Mouse (Mus musculus) spleen, adult 18-20 months (tissue): Measurements from ENCODE around the gene Gm20219.

Experiments
- DNase-seq, 2 experiments: peaks; one replicate each; pipeline ENCODE4 v3.0.0; 2022; ENCODE audit warnings: mixed read lengths in 2 of 2

Gm20219 gene

DNA sequence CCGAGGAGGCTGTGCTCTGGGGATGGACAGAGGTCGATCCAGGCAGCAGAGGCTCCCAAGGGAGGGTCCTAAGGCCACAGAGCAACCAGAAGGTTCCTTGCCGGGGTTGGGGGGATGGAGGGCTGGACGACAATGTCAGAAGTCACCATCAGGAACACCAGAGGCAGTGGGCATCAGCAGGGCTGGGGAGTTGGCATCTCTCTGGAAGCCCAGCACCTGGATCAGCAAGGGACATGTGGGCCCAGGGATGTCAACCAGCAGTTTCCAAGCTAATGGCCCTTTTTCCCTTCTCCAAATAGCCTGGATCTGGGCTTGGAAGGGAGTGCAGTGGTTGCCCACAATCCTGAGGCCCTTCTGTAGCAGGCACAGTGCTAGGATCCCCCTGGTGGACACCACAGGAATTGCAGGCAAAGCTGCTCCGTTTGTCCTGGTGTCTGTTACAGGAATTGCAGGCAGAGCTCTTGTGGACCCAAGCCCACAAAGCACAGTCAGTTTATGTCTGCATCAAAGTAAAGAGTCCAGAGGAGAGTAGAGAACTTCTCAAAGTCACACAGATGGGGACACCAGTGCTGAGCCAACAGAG lies 1.3 kb downstream of the Gm20219 start:
- DNase-seq: peak; percentile 52 to 72

DNA sequence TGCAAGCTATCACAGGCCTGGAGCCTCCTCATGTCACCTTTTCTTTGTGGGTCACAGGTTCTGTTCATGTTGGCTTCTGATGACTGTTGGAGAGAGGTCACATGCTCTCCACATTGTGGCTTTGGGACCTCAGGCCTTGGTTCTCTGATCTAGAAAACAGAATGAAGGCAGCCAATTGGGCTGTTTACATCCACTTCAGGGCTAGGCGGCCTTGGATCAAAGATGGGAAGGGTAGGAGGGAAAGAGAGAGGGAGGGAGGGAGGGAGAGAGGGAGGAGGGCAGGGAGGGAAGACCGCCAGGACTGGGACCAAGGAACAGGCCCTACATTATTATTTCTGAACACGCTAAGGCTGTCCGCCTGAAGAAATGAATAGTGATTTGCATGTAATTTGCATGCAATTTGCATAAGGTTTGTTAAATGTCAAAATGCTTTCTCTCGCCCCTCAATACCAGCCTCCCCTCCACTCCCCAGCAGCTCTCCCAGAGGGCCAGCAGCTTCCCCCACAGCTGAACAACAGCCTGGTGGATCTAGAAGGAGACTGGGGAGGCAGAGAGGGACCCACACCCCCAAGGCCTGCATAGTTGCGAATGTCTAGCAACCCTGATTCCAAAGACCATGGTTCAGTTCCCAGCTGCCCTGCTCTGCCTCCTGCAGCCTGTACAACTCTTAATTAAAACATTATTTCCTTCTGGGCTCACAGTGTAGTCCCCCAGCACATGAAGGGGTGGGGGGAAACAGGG lies 2.2 kb downstream of the Gm20219 start:
- no peak for DNase-seq

DNA sequence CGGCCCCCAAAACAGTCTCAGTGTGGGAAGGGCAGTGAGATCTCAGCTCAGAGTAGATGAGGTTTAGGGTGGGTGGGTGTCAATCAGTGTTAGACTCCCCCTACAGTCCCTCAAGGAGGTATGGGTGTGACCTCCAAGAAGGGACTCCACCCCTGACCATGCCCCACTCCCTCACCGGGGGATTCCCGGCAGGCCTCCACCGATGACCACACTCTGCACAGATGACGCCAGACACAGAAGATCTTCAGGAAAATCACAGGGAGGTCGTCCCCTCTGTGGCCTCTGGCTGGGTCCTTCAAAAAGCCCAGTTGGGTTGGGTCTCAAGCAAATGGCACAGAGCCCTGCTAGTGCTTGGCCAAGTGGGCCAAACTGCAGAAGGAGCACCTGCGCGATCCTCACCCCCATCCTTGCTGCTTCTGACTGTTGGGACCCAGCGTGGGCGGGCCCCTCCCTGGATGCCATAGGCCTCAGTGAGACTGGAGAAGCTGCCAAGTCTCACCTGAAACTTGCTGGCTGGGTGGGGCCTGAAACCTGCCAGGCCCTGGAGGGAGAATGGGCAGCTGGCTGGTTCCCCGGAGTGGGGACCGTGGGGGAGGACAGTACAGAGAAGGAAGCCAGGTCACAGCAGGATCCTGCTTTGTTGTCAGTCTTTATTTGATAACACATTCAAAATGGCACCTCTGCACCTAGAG lies 3.3 kb downstream of the Gm20219 start:
- DNase-seq: no peak

DNA sequence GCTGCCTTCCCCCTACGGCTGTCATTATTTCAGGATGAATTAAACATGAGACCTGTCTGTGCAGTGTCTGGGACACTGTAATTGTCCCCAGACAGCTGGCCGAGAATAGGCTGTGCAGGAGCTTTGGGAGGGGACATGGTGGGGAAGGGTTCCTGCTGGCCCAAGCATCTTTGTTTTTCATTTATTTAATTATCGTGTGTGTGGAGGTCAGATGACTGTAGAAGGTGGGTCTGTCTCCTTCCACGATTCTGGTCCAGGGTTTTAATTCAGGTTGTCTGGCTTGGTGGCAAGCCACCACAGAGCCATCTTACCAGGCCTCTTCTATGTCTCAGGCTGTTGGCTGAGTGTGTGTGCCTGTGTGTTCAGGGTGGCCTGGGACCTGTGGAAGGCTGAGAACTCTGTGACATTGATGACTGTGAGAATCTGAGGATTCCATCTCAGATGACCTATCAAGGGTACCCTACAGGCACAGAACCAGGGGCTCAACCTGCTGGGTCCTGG lies 5.5 kb downstream of the Gm20219 start:
- no peak for DNase-seq

DNA sequence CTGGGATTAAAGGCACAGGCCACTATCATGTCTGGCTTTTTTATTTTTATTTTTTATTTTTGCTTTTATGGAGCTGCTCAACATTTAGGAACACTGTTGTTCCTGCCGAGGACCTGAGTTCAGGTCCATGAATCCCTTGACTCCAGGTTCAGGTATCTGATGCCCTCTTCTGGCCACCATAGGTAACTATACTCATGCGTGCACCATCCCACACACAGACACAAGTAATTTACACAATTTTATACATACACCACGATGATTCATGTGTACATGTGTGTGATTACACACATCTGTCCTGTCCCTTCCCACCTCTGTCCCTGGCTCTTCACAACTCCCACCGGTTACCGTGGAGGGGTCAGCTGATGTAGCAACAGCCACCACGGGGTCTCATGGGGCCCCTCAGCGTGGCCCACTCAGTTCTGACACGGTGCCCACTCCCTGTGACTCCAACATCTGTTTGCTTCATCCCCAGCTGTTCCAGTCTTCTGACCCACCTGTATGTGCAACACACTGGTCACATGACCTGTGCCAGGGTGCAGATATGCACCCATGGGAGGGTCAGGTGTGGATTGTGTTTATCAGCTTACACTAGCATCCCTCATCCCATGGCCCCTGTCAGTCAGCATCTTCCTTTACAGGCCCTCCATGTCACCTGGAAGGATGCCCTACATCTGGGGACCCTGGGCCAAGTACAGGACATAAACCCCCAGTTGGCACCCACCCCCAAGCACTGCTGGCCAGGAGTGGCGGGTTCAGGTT lies 6.2 kb downstream of the Gm20219 start:
- DNase-seq: no peak

DNA sequence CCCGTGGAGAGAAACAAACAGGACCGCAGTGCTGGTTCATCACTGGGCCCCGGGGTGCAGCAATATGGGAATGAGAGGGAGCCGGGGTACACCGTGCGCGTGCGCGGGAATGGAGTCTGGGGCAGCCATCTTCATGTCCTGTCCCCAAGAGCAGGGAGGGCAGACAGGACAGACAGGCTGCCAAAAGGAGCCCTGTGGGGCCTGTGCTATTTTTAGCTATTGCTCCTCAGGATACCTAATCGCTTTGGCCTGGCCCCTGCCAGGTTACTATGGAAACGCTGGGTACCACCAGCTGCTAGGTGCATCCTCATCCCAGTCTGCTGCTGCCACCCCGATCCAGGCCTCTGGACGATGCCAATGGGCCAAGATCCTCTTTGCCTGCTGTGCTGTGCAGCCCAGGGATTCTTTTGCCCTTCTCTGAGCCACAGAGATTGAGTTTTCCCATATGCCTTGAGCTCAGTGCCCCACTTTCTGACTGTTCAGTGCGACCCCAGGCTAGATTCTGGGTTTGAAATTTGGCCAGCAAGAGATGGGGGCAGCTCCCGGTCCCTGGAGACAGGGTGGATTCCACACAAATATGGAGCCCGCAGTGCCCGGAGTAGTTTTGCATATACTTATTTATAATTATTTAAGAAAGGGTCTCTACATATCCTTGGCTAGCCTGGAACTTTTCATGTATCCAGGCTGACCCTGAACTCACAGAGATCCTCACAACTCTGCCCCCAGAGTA lies 6.9 kb downstream of the Gm20219 start:
- DNase-seq: no peak

DNA sequence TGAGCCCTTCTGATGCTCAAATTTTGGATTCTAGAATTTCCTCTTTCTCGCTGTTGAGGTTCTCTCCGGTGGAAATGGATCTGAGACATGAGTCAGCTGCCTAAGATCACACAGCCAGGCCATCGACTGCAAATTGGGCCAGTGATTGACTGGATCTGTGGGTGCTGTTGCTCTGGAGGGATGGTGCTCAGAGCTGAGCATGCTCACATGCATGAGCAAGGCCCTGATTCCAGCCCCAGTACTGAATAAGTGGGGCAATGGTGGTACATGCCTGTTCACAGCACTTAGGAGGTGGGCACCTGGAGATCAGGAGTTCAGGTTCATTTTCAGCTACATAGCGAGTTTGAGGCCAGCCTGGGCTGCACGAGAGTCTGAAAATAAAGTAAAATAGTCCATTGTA lies 7.6 kb downstream of the Gm20219 start:
- no peak for DNase-seq

DNA sequence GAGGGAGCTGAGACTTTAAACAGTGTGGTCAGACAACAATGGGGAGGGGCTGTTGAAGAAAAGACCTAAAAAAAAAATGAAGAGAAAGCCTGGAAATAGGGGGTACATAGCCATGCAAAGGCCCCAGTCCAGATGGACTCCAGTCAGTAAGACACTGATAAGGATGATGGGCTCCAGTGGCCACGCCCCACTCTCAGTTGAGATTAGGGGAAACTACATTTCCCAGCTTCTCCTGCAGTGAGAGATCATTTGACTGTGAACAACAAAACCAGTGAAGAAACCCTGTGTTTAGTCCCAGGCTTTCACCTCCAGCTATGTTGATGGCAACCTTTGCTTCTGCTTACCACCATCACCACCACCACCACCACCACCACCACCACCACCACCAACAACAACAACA lies 8.2 kb downstream of the Gm20219 start:
- no peak for DNase-seq

DNA sequence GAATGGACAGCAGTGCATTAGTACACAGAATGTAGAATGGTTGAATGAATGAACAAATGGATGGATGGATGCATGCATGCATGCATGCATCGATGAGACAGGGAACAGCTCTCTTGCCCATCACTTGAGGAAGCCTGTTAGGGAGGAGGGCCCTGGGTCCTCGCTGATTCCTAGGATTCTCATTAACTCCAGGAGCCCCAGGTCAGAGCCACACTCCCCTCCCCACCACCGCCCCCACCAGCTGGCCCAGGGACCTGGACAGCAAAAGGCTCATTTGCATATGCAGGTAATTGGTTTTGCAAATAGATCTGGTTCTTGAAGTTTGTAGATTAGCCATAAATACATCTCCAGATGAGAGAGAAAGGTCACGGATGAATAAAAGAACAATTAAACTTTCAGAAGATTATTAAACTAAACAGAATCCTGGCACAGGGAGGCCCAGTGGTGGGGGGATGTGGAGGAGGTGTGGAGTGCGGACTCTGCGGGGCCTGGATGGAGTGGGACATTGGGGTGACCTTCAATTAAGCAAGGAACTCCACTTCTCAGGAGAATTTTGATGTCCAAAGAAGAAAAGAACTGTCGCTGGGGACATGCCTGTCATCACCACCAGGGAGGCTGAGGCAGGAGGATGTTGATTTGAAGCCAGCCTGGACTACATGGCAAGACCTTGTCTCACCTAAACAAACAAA lies 9.3 kb downstream of the Gm20219 start:
- DNase-seq: no peak

DNA sequence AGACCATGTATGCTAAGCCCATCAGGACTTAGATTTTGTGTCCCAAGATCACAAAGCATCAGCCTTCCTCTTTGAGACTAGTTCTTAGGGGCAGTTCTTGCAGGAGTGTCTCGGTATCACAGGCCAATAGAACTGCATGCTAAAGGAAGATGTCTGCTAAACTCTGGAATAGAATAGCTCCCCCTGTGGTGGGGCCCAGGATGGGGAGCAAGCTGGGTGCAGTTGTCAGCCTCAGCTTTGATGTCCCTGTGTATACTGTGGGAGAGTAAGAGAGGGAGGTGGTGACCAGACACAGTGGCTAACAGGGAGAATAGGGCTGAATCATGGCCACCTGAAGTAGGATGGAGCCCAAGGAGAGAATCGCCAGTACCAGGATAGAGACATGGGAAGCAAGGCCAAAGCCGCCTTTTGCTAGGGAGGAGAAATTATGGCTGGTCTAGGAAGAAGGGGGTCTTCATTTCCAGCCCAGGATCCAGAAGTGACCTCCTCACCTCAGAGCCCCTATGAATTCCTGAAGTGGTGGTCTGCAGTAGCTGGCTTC lies 10.4 kb downstream of the Gm20219 start:
- DNase-seq: no peak

DNA sequence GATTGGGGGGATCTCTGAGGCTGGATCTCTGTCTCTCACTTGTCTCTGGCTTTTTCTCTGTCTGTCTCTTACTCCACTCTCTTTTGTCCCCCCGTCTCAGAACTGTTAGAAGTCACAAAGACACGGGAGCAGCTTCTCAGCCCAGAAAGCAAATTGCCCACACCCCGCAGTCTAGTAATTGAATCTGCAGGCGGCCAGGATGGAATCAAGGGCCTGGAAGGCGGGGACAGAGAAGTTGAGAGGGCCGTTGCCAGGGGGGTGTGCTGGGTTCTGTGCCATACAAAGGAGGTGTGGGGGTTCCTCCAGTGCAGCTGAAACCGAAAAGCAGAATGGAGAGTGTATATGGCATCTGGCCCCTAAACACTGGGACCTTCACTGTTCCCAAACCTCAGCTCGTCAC lies 11.5 kb downstream of the Gm20219 start:
- DNase-seq: no peak

DNA sequence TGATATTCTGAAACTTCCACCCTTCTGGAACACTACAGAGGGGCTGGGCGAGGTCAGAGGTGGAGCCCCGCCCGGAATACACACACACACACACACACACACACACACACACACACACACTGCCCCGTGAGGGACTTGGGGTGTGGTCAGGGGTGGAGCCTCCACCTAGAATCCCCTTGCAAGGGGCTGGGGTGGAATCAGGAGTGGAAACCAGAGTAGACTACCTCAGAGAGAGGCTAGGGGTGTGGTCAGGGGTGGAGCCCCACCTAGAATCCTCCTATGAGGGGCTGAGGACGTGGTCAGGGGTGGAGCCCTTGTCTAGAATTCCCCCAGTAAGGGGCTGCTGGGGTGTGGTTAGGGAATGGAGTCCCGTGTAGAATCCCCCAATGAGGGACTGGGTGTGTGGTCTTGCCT lies 13.6 kb downstream of the Gm20219 start:
- DNase-seq: no peak

DNA sequence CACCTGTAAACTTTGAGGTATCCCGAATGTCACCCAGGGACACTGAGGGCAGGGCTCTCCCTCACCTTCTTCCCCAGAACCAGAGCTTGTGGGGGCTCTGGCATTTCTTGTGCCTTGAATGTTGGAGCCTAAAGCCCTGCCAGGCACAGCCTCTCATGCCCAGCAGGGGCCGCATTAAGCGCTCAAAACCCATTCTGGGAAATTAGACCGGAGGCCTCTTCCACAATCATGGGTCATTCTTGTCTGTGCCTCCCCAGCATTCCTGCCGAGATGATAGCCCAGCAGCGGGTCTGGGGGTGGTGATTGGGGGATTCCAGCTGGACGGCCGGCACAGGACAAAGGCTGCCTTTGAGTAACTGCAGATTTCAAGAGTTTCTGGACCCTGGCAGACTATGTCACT lies 16.3 kb downstream of the Gm20219 start:
- no peak for DNase-seq

DNA sequence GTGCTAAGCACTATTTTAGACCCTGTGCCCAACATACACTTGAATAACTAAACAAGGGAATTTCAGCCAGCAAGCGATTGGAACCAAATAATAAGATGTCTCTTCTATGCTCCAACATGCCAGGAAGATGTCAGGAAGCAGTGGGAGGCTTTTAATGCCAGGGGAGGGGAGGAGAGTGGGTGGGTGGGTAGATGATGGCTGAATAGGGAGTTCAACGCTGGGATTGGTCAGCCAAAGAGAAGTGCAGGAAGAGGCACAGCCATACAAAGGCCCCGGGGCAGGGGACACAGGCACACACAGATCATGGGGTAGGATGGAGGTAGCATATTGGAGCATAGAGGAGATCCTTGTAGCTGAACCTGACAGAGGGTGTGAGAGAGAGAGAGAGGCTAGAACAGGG lies 17.3 kb downstream of the Gm20219 start:
- DNase-seq: no peak

DNA sequence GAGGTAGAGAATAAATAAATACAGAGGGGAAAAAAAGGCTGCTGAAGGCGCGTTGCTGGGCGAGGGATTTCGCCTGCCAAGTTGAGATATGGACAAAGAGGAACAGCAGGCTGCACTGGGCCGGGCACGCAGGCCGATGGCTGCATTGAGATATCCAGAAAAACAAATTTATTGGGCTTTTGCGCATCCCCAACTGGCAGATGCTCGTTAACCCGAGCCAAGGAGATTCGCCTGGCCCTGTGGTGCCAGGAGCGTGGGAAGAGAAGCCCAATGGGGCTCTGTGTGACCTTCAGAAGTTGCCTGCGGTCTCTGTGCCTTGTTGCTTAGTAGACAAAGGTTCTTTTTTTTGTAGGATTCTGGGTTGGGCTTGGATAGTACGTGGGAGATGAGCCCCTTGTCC lies 18.0 kb downstream of the Gm20219 start:
- DNase-seq: no peak

DNA sequence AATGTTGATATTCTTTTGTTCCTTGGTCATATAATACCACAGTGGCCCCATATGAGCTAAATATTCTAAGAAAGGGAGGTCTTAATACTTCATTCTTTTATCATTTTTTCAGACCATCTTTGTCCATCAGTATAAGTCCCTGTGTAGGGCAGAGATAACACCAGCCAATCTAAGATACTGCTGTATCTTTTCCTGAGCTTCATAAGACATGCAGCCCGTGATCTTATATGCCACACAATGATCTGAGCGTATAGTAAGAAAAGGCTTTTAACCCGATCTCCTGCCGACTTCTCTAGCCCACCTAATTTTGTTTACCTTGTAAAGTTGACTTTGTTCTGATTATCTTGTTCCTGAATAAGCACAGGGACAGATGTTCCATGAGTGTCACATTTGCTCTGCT lies 29.2 kb downstream of the Gm20219 start:
- DNase-seq: no peak

DNA sequence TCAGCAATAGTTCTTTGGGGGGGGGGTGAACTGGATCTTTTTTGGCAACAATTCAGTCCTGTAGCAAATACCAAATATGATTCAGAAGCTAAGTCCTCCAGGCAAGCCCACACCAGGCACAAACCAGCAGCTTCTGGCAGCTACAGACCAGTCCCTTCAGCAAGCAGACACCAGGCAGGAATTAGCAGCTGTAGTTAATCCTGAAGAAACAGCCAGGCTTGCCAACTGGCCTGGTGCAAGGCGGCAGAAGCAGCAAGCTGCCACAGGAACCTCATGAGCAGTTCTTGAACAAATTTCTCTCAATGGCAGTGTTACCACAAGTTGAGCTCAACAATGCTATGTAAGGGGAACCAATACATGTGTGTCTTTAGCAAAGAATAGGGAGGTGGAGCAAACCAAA lies 31.4 kb downstream of the Gm20219 start:
- no peak for DNase-seq

DNA sequence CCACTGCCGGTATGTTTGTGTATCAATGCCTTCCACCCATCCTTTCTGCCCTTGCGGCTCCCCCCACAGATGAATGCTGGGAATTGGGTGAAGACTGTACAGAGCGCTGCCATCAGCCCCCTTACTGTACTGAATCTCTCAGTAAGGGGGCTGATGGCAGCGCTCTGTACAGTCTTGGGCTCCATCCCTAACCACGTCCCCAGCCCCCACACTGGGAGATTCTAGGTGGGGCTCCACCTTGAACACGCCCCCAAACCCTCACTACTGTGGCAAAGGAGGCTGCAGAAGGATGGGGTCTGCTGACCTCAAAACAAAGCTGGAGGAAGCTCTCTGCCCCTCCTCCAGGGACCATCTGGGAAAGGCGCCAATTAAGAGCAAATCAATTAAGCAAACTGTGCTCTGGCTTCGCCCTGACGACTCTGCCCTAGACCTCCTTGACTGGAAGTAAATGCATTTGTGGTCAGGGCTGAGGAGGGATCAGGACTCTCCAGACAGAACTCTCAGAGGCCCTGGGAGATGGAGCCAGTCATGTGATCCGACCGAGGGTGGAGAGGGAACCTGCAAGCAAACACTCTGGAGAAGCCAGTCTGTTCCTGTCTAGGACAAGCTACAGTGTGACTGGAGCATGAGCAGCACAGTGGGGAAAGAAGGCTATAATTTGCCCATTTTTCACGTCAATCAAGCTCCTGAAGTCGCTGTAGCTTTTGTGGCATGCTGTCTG lies 38.3 kb downstream of the Gm20219 start:
- DNase-seq: no peak

DNA sequence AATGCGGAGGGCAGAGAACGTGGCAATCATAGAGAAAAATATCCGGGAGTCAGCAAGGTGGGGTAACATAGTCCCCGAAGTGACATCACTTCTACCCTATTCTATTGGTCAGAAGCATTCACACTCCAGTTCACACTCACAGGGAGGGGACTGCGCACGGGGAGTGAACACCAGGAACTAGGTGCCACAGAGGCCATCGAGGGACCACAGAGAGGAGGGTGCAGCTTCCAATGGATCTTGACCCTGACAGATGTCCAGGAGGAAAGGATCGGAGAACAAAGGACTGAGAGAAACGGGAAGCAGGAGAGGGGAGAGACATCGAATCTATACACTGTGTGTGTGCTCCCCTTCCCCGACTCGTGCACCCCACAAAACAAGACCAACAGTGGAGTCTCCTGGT lies 39.3 kb downstream of the Gm20219 start:
- no peak for DNase-seq

DNA sequence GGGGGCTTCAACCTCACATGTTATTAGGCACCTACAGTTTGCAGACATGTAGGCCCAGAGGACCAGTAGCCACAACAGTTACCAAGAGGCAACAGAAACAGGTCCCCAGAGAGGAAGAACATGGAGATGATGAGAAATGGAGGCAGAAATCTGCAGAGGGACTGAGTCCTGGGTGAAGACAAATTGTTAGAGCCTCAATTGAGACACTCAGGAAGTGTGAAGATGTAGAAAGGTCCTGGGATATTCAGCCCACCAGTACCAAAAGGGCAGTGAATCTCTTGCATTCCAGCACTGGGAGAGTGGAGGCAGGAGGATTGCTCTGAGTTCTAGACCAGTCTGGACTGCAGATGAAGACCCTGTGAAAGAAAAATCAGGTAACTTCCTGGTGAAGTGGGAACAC lies 39.9 kb downstream of the Gm20219 start:
- no peak for DNase-seq

DNA sequence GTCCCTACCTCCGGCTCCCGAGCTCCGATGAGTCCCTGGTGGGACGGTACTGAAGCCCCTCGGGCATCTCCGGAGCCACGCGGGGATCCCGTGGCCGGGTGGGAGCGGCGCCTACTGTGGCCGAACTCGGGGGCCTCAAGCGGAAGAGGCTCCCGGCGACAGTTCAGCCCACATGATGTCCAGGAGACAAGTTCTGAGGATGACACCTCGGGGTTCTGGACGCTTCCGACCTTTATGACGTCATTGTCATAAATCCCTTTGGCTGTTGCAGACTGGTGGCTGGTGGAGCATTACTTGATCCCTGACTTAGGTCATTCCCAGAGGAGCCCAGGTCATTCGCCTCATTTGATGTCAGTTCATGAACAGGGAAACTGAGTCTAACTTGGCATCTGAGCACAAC lies 41.9 kb downstream of the Gm20219 start, which contains the start of gene Znrf4:
TSS of gene Znrf4 (minus strand) at position 122 of the 400 bp plus-strand sequence.
- no peak for DNase-seq
